Comparison of ENCODE assay signal across 9 mouse cellular contexts in genomic region chr7:64949910-64950770, GRCm38 (mm10).
DNase-seq lines count a peak whose midpoint lies in the region; ATAC-seq lines count a peak whose summit lies in the region.
"Had no signal": no experiment of that assay in that cellular context is flagged by ENCODE, and none has a peak within 500 bp of the region (broad histone marks: within the 10 kb centered on the region; RNA-seq: fewer than 3 reads in every experiment).

No protein-coding gene starts in this region.

- H3K9me3 ChIP-seq in liver, embryonic 11.5 days (ENCODE audit: control insufficient read depth, low read length) = no peaks in the 10 kb centered on the region
- no peaks in the 10 kb centered on the region for H3K9me3 ChIP-seq in hindbrain, embryonic 16.5 days (ENCODE audit: control insufficient read depth, low read length)
- H3K9me3 ChIP-seq: liver, embryonic 15.5 days had no signal

- no peaks in the 10 kb centered on the region for H3K4me1 ChIP-seq in liver, embryonic 11.5 days (replicated peaks; ENCODE audit: control insufficient read depth, insufficient read depth, low read length)
- no peaks in the 10 kb centered on the region; the same call in 1 of the 2 replicates for H3K4me1 ChIP-seq in hindbrain, embryonic 16.5 days (ENCODE audit: control insufficient read depth, insufficient read depth, low read depth, low read length)
- H3K4me1 ChIP-seq: liver, embryonic 15.5 days had no signal

- intact Hi-C loops in left cerebral cortex, postnatal 10 days (cut with DNase I) = loop anchor here (5.0 kb wide), 1 partner anchor 122 kb away; no protein-coding TSS in a partner anchor

- H3K9ac ChIP-seq in liver, embryonic 11.5 days (ENCODE audit: low read depth, low read length) = no peak overlapping the region
- no peak overlapping the region for H3K9ac ChIP-seq in hindbrain, embryonic 16.5 days (ENCODE audit: low read depth, low read length)
- H3K9ac ChIP-seq: liver, embryonic 15.5 days had no signal

- no peak overlapping the region for H3K27ac ChIP-seq in liver, embryonic 11.5 days (ENCODE audit: low read depth, low read length)
- H3K27ac ChIP-seq in hindbrain, embryonic 16.5 days (ENCODE audit: low read depth, low read length) = no peak overlapping the region
- H3K27ac ChIP-seq: liver, embryonic 15.5 days had no signal

- H3K4me3 ChIP-seq in liver, embryonic 11.5 days (ENCODE audit: low read depth, low read length) = no peak overlapping the region
- no peak overlapping the region for H3K4me3 ChIP-seq in hindbrain, embryonic 16.5 days (ENCODE audit: low read length)
- H3K4me3 ChIP-seq: liver, embryonic 15.5 days had no signal

- 46% methylated on average over 12 of the region's 12 CpGs for WGBS in liver, embryonic 11.5 days
- WGBS in hindbrain, embryonic 16.5 days = 30% methylated on average over 12 of the region's 12 CpGs

- no peaks in the 10 kb centered on the region for H3K27me3 ChIP-seq in liver, embryonic 11.5 days (replicated peaks; ENCODE audit: control insufficient read depth, insufficient read depth, low read length)
- no peaks in the 10 kb centered on the region for H3K27me3 ChIP-seq in hindbrain, embryonic 16.5 days (replicated peaks; ENCODE audit: control insufficient read depth, insufficient read depth, low read length)
- H3K27me3 ChIP-seq: liver, embryonic 15.5 days had no signal

- peak; percentile 34 for DNase-seq in liver
- no peak for DNase-seq in liver, embryonic 11.5 days (ENCODE audit: low spot score)
- peak; percentile 70 to 85 for DNase-seq in adrenal gland, postnatal 36 days
- DNase-seq in fibroblast of lung, adult 2 months (ENCODE audit: low read depth) = peak; percentile 0
- peak; percentile 38 to 47 for DNase-seq in left cerebral cortex, postnatal 10 days (ENCODE audit: extremely low spot score in 1 of 2, low spot score in 2 of 2)
- peak; percentile 26 for DNase-seq in naive thymus-derived CD4-positive, alpha-beta T cell, adult 2 months (ENCODE audit: low read depth)
- DNase-seq in thymus, postnatal 0 days (ENCODE audit: low spot score) = peak; percentile 43

- H3K4me2 ChIP-seq in liver, embryonic 11.5 days = no peak overlapping the region
- H3K4me2 ChIP-seq in hindbrain, embryonic 16.5 days (ENCODE audit: low read length) = no peak overlapping the region
- H3K4me2 ChIP-seq: liver, embryonic 15.5 days had no signal

- no peaks in the 10 kb centered on the region for H3K36me3 ChIP-seq in liver, embryonic 11.5 days (ENCODE audit: control insufficient read depth, insufficient read depth, low read length)
- H3K36me3 ChIP-seq in hindbrain, embryonic 16.5 days (ENCODE audit: control insufficient read depth, insufficient read depth, low read length) = no peaks in the 10 kb centered on the region
- H3K36me3 ChIP-seq: liver, embryonic 15.5 days had no signal

- no peak for ATAC-seq in liver, embryonic 11.5 days (replicated peaks; ENCODE audit: low FRiP score)
- ATAC-seq in hindbrain, embryonic 16.5 days = peak; percentile 48; the same call in 1 of the 2 replicates
